Mouse (Mus musculus) intestine, embryonic 16.5 days (tissue): ENCODE results near the gene Dbnl. TPM values are rescaled to one million over a fixed set of nuclear protein-coding genes. Genes with fewer than 3 reads are reported as not detected.

Experiments used
- ATAC-seq: fragments of 200-750 bp; cut with Nextera tagmentation; 2 replicates; pipeline ENCODE4 v1.8.0; 2017; ENCODE audit warnings: moderate TSS enrichment, moderate library complexity
- H3K27ac ChIP-seq: fragments of 300-500 bp; sonication (generic); 2 replicates; pipeline ENCODE4 v1.5.1; 2014; ENCODE audit warnings: mild to moderate bottlenecking, low read length
- H3K27me3 ChIP-seq: fragments of 300-500 bp; sonication (generic); replicated peaks from 2 replicates; pipeline ENCODE4 v1.6.1; 2014; ENCODE audit warnings: low read length, control low read depth, mixed read lengths; ENCODE audit not compliant: control insufficient read depth, insufficient read depth
- H3K36me3 ChIP-seq: fragments of 300-500 bp; sonication (generic); 2 replicates; pipeline ENCODE4 v1.6.1; 2014; ENCODE audit warnings: low read length, control low read depth; ENCODE audit not compliant: control insufficient read depth, insufficient read depth
- H3K4me1 ChIP-seq: fragments of 300-500 bp; sonication (generic); 2 replicates; pipeline ENCODE4 v1.6.1; 2014; ENCODE audit warnings: low read length, control low read depth, mixed read lengths; ENCODE audit not compliant: control insufficient read depth, insufficient read depth
- H3K4me2 ChIP-seq: fragments of 300-500 bp; sonication (generic); 2 replicates; pipeline ENCODE4 v1.6.1; 2014; ENCODE audit warnings: low read depth, low read length, control low read depth
- H3K4me3 ChIP-seq: fragments of 300-500 bp; sonication (generic); 2 replicates; pipeline ENCODE4 v1.5.1; 2014; ENCODE audit warnings: mild to moderate bottlenecking, low read length
- H3K9ac ChIP-seq: fragments of 300-500 bp; sonication (generic); 2 replicates; pipeline ENCODE4 v1.6.1; 2014; ENCODE audit warnings: low read depth, low read length
- H3K9me3 ChIP-seq: fragments of 300-500 bp; sonication (generic); 2 replicates; pipeline ENCODE4 v1.6.1; 2016; ENCODE audit warnings: low read length, control low read depth; ENCODE audit not compliant: control insufficient read depth
- WGBS: fragments of 180-500 bp; shearing (Covaris S2); extraction: QIAGEN DNeasy Blood & Tissue Kit; methylation state at CpG from one replicate; pipeline ENCODE4 v1.1.7; 2014; 5-methylcytosine and 5-hydroxymethylcytosine counted together
- polyA plus RNA-seq: library from polyadenylated mRNA; unstranded; fragments of >200 nt; fragmentation: Nextera tagmentation; extraction: Ambion mirVana; gene quantifications from 2 replicates; pipeline ENCODE4 v1.2.1, GENCODE M21; 2015

Gene Dbnl
- polyA plus RNA-seq, 1 experiment from 2014 or later: 147 TPM

DNA sequence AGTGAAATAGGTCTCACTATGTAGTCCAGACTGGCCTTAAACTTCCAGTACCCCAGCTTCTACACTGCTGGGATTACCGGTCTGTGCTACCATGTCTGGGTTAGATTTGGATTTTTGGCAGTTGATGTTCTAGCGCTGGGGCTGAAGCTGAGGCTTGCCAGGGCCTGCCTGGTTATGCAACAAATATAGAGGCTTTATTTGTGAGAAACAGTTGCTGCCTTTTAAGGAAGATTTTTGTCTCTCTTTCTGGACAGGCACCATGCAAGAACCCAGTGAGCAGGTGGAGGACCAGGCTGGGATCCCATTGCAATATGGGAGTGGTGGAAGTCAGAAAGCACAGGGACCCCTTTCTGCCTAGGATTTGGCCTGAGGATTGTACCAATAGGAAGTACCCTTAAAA, 53.5 kb downstream of the Dbnl start:
- no peaks in the 10 kb centered on the region for H3K4me1 ChIP-seq
- H3K9me3 ChIP-seq: no peaks in the 10 kb centered on the region
- H3K36me3 ChIP-seq: no peaks in the 10 kb centered on the region
- no peak overlapping the region for H3K27ac ChIP-seq
- ATAC-seq: no peak
- no peak overlapping the region for H3K4me3 ChIP-seq
- no peak overlapping the region for H3K9ac ChIP-seq
- no peak overlapping the region for H3K4me2 ChIP-seq
- WGBS: 92% methylated on average over 2 of the region's 2 CpGs
- no peaks in the 10 kb centered on the region for H3K27me3 ChIP-seq

DNA sequence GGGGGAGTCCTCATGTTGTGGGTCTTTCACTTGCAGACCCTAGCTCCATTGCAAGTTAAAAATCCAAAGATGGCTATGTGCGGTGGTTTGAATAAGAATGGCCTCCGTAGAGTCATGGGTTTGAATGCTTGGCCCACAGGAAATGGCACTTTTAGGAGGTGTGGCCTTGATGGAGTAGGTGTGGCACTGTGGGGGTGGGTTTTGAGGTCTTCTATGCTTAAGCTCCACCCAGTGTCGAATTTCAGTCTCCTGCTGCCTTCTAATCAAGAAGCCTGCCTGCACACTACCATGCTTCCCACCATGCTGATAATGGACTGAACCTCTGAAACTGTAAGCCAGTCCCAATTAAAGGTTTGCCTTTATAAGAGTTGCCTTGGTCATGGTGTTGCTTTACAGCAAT, 54.8 kb downstream of the Dbnl start:
- Histone ChIP-seq H3K9ac (no peak overlapping the region), H3K27me3 (no peaks in the 10 kb centered on the region), H3K27ac (no peak overlapping the region), H3K4me2 (no peak overlapping the region), H3K36me3 (no peaks in the 10 kb centered on the region), H3K9me3 (no peaks in the 10 kb centered on the region), H3K4me3 (no peak overlapping the region), H3K4me1 (no peaks in the 10 kb centered on the region)
- 85% methylated on average over 3 of the region's 3 CpGs for WGBS
- ATAC-seq: no peak

DNA sequence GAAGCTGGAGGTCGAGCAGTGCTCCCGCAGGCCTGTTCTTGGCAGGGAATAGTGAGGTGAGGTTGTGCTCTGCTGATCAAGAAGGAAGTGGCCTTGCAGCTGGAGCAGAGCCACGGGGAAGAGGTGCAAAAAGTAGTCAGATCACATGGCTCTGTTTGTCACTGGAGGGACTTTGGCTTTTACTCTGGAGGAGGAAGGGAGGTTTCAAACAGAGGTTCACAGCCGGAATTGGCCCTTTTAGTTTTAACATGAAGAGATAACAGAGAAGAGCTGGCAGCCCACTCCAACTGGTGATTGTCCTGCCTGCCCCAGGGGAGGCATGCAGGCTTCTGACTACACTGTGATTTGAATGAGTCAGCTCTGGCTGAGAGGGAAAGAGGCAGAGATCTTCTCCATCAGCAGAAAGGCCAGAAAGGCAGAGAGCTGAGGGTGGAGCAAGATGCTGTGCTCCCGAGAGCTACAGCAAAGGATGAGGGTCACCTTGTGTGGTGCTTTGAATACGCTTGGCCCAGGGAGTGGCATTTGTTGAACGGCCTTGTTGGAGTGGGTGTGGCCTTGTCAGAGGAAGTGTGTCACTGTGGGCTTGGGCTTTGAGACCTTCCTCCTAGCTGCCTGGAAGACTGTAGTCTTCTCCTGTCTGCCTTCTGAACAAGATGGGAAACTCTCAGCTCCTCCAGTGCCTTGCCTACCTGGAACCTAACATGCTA, 58.5 kb downstream of the Dbnl start:
- no peaks in the 10 kb centered on the region for H3K27me3 ChIP-seq
- no peak overlapping the region for H3K4me2 ChIP-seq
- no peak overlapping the region for H3K4me3 ChIP-seq
- no peaks in the 10 kb centered on the region for H3K4me1 ChIP-seq
- H3K36me3 ChIP-seq: no peaks in the 10 kb centered on the region
- no peak overlapping the region for H3K27ac ChIP-seq
- no peak overlapping the region for H3K9ac ChIP-seq
- no peaks in the 10 kb centered on the region for H3K9me3 ChIP-seq
- 59% methylated on average over 7 of the region's 7 CpGs for WGBS
- ATAC-seq: peak; percentile 68

DNA sequence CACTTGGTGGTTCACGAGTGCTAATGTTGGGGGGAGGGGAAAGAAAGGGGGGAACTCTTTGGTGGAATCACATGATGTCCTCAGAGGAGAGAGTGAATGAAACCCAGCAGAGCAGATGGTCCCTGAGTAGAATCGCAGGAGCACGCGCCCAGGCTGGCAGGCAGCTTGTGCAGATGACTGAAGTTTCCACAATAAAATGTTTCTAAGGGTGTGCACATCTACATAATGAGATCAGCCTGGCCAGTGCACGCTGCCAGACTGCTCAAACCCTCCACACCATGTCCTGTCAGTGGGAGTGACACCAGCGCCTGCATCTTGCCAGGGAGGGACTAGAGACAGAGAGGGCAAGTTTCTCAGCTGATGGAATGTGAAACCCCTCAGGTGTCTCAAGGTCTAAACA, 60.5 kb downstream of the Dbnl start:
- no peaks in the 10 kb centered on the region for H3K4me1 ChIP-seq
- no peak overlapping the region for H3K4me3 ChIP-seq
- H3K27ac ChIP-seq: no peak overlapping the region
- no peaks in the 10 kb centered on the region for H3K36me3 ChIP-seq
- no peak for ATAC-seq
- H3K27me3 ChIP-seq: no peaks in the 10 kb centered on the region
- no peaks in the 10 kb centered on the region for H3K9me3 ChIP-seq
- H3K4me2 ChIP-seq: no peak overlapping the region
- 61% methylated on average over 6 of the region's 6 CpGs for WGBS
- H3K9ac ChIP-seq: no peak overlapping the region

DNA sequence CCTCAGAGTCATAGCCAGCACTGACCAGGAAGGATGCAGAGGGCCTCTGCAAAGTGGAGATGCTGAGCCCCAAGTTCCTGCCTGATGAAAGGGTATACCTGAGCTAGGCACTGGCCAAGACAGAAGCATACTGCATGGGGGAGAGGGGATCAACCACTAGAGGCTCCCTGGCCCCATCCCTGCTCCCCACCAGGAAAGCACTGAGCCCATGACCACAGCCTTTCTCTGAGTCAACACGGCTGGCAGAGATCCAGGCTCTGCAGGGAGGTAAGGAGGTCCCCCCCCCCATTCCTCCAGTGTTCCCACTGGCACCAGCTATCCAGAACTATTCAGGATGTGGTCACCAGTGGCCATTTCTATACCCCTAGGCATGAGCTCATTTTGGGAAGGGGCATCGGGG, 61.0 kb downstream of the Dbnl start:
- H3K9ac ChIP-seq: no peak overlapping the region
- no peaks in the 10 kb centered on the region for H3K27me3 ChIP-seq
- H3K4me2 ChIP-seq: no peak overlapping the region
- no peak overlapping the region for H3K27ac ChIP-seq
- ATAC-seq: no peak
- no peak overlapping the region for H3K4me3 ChIP-seq
- H3K4me1 ChIP-seq: no peaks in the 10 kb centered on the region
- WGBS: 73% methylated on average over 2 of the region's 2 CpGs
- H3K36me3 ChIP-seq: no peaks in the 10 kb centered on the region
- no peaks in the 10 kb centered on the region for H3K9me3 ChIP-seq

DNA sequence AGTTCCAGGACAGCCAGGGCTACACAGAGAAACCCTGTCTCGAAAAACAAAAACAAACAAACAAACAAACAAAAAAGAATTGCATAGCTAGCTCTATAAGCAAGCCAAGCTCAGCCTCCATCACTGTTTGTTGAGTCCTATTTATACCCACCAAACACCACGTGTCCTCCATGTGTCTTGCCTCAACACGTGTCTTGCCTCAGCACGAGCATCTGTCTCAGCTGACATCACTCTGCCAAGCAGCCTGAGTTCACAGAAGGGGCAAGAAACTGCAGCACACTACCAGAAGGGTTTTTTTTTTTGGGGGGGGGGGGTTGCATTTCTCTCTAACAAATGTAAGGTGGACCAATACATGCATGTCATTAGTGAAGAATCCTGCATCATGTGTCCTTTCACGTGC, 62.2 kb downstream of the Dbnl start:
- ATAC-seq: no peak
- H3K9ac ChIP-seq: no peak overlapping the region

More for the DNA sequence above, 62.2 kb downstream of the Dbnl start:
- H3K4me2 ChIP-seq: no peak overlapping the region
- H3K27me3 ChIP-seq: no peaks in the 10 kb centered on the region
- WGBS: 51% methylated on average over 5 of the region's 5 CpGs
- no peaks in the 10 kb centered on the region for H3K36me3 ChIP-seq
- H3K4me1 ChIP-seq: no peaks in the 10 kb centered on the region
- H3K9me3 ChIP-seq: no peaks in the 10 kb centered on the region
- H3K27ac ChIP-seq: no peak overlapping the region
- H3K4me3 ChIP-seq: no peak overlapping the region

Other genes with a start within 250 kb of the Dbnl start
- 11.1 and 11.9 TPM in 2 replicates for gene Ccdc117, start 246.3 kb upstream of the Dbnl start, polyA plus RNA-seq
- gene Ankrd36, start 218.8 kb upstream of the Dbnl start, polyA plus RNA-seq: not detected in 2 replicates
- gene Mrps24, start 72.8 kb upstream of the Dbnl start, polyA plus RNA-seq: 219 and 236 TPM in 2 replicates
- gene Urgcp, start 26.1 kb upstream of the Dbnl start, polyA plus RNA-seq: 21.6 and 23.7 TPM in 2 replicates
- gene Pgam2, start 15.2 kb downstream of the Dbnl start, polyA plus RNA-seq: 17.8 and 23.4 TPM in 2 replicates
- gene Polm, start 49.5 kb downstream of the Dbnl start, polyA plus RNA-seq: 12.5 and 13.3 TPM in 2 replicates
- 38.4 and 39.7 TPM in 2 replicates for gene Aebp1, start 73.5 kb downstream of the Dbnl start, polyA plus RNA-seq
- gene Pold2, start 89.8 kb downstream of the Dbnl start, polyA plus RNA-seq: 119 and 141 TPM in 2 replicates
- gene Myl7, start 110.3 kb downstream of the Dbnl start, polyA plus RNA-seq: 75.3 and 88.3 TPM in 2 replicates
- gene Gck, start 161.6 kb downstream of the Dbnl start, polyA plus RNA-seq: 2.4 and 2.9 TPM in 2 replicates
- gene Ykt6, start 167.2 kb downstream of the Dbnl start, polyA plus RNA-seq: 57.7 and 58.6 TPM in 2 replicates